Mouse (Mus musculus) liver, embryonic 16.5 days (tissue): ENCODE measurements around the gene Gad1. TPM values are rescaled to one million over a fixed set of nuclear protein-coding genes. Genes with fewer than 3 reads are reported as not detected.

Source experiments
- ATAC-seq: fragments of 200-750 bp; cut with Nextera tagmentation; 2 replicates; pipeline ENCODE4 v1.8.0; 2017; ENCODE audit warnings: low read depth, mild to moderate bottlenecking, moderate number of reproducible peaks, moderate library complexity
- H3K27ac ChIP-seq: fragments of 300-500 bp; sonication (generic); 2 replicates; pipeline ENCODE4 v1.5.1; 2014; ENCODE audit warnings: mild to moderate bottlenecking, low read length
- H3K27me3 ChIP-seq: fragments of 300-500 bp; sonication (generic); 2 replicates; pipeline ENCODE4 v1.6.1; 2014; ENCODE audit warnings: low read depth, low read length, mixed read lengths; ENCODE audit not compliant: control insufficient read depth, insufficient read depth
- H3K36me3 ChIP-seq: fragments of 300-500 bp; sonication (generic); 2 replicates; pipeline ENCODE4 v1.6.1; 2014; ENCODE audit warnings: mild to moderate bottlenecking; ENCODE audit not compliant: control insufficient read depth, insufficient read depth
- H3K4me1 ChIP-seq: fragments of 300-500 bp; sonication (generic); 2 replicates; pipeline ENCODE4 v1.6.1; 2014; ENCODE audit warnings: low read depth, low read length, mixed read lengths; ENCODE audit not compliant: control insufficient read depth
- H3K4me2 ChIP-seq: fragments of 300-500 bp; sonication (generic); 2 replicates; pipeline ENCODE4 v1.6.1; 2014; ENCODE audit warnings: low read depth, low read length, mixed read lengths
- H3K4me3 ChIP-seq: fragments of 300-500 bp; sonication (generic); 2 replicates; pipeline ENCODE4 v1.5.1; 2014; ENCODE audit warnings: low read depth, mild to moderate bottlenecking, low read length
- H3K9ac ChIP-seq: fragments of 300-500 bp; sonication (generic); 2 replicates; pipeline ENCODE4 v1.6.1; 2014; ENCODE audit warnings: low read depth, low read length
- H3K9me3 ChIP-seq: fragments of 300-500 bp; sonication (generic); replicated peaks from 2 replicates; pipeline ENCODE4 v1.6.1; 2016; ENCODE audit warnings: low read length; ENCODE audit not compliant: control insufficient read depth
- WGBS: fragments of 180-500 bp; shearing (Covaris S2); extraction: QIAGEN DNeasy Blood & Tissue Kit; methylation state at CpG from one replicate; pipeline ENCODE4 v1.1.7; 2014; ENCODE audit not compliant: insufficient replicate concordance; 5-methylcytosine and 5-hydroxymethylcytosine counted together
- polyA plus RNA-seq: library from polyadenylated mRNA; unstranded; fragments of >200 nt; fragmentation: Nextera tagmentation; extraction: Ambion mirVana; gene quantifications from 2 replicates; pipeline ENCODE4 v1.2.1, GENCODE M21; 2015

The Gad1 gene
- polyA plus RNA-seq, 1 experiment from 2014 or later = 0.06 TPM

DNA sequence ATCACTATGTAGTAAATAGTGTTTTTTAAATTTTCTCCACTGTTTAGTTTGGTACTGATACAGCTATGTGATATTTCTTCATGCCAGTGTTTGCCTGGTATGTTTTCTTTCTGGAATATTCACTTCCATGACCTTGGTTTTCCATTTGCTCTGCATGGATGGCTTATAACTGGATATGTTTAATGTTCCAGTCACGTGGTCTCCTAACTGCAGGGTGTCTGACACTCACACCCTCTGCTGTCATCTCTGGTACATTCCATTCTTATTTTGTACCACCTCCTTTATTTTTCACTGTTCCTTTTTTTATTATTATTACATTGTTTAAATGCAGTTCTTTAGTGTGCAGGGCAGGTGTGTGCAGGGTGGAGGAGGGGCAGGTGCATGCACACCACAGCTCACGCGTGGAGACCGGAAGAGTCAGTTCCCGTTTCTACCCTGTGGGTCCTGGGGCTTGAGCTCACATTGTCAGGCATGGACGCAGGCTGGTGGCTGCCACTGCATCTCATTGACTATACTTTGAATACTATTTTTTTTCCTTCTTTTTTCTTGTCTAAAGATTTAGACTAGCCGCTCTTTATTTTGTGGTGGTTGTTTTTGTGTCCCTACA lies 62.0 kb downstream of the Gad1 start:
- Histone ChIP-seq H3K4me1 (no peaks in the 10 kb centered on the region), H3K27ac (no peak overlapping the region), H3K27me3 (no peaks in the 10 kb centered on the region), H3K4me2 (no peak overlapping the region), H3K36me3 (no peaks in the 10 kb centered on the region), H3K4me3 (no peak overlapping the region), H3K9me3 (no peaks in the 10 kb centered on the region), H3K9ac (no peak overlapping the region)
- ATAC-seq = no peak
- WGBS = 56% methylated on average over 7 of the region's 7 CpGs

DNA sequence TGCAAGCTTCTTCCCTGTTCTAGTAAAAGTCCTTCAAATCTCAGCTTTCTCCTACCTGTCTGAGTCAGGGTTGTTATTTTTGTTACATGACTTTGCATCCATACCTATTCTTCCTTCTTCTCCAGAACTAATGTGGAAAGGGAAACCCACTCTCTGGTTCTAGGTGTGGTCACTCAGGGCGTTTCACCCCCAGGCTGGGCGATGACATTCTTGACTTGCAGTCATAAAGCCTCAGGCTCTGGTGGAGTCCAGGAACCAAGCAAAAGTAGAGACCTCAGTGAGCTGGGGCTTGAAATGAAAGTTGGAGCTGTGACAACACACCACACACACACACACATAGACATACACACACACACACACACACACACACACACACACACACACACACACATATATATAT lies 63.2 kb downstream of the Gad1 start:
- Histone ChIP-seq H3K4me2 (no peak overlapping the region), H3K36me3 (no peaks in the 10 kb centered on the region), H3K27ac (no peak overlapping the region), H3K9ac (no peak overlapping the region), H3K9me3 (no peaks in the 10 kb centered on the region), H3K27me3 (no peaks in the 10 kb centered on the region), H3K4me1 (no peaks in the 10 kb centered on the region), H3K4me3 (no peak overlapping the region)
- no peak for ATAC-seq
- WGBS = 52% methylated on average over 2 of the region's 2 CpGs

DNA sequence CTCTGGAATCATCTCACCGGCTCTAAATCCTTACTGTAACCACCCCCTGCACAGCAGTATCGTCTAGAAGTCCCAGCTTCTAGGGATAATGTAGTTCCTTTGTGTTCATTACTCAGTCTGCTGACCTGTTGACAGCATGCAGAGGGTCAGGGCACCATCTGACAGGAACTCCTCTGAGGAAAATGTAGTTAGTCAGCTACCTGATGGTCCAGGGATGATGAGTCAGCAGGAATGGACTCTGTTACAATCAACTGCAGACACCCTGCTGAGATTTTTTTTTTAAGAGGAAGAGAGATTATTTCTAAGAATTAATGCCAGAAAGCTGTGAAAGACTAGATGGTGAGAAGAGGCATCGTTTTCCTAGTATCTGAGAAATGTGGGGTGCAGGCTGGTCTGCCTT lies 63.7 kb downstream of the Gad1 start:
- Histone ChIP-seq H3K27ac (no peak overlapping the region), H3K36me3 (no peaks in the 10 kb centered on the region), H3K9me3 (no peaks in the 10 kb centered on the region), H3K9ac (no peak overlapping the region), H3K4me1 (no peaks in the 10 kb centered on the region), H3K27me3 (no peaks in the 10 kb centered on the region), H3K4me2 (no peak overlapping the region), H3K4me3 (no peak overlapping the region)
- ATAC-seq = no peak
- WGBS = 44% methylated on average over 3 of the region's 3 CpGs

DNA sequence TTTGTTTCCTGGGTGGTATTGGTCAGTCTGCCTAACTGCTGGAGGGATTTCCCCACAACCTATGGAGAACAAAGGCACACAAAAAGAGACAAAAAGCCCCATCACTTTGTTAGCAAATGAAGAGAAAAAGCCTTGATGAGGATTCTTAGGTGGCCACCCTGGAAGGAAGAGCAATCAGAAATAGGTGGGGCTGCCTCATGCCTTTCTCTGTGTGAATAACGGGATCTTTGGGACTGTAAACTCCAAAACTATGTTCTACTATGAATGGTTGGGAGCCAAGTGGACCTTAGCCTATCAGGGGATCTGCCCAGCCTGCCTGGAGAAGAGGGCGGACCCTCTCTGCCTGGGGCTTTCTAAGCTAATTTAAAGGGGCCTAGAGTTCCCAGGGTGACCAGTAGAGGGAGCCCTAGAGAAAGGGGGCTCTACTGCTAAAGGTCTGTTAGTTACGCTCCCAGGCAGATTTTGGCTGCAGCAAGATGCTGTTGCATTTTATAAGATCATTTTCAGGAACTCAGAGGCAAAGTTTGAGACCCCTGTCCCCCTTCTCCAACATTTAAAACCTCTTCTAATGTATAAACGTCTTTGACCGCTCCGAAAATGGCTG lies 66.5 kb downstream of the Gad1 start:
- no peak overlapping the region for H3K9ac ChIP-seq
- H3K27me3 ChIP-seq = no peaks in the 10 kb centered on the region
- ATAC-seq = no peak
- H3K27ac ChIP-seq = no peak overlapping the region
- no peaks in the 10 kb centered on the region for H3K9me3 ChIP-seq
- no peaks in the 10 kb centered on the region for H3K36me3 ChIP-seq
- H3K4me1 ChIP-seq = no peaks in the 10 kb centered on the region
- H3K4me3 ChIP-seq = no peak overlapping the region
- H3K4me2 ChIP-seq = no peak overlapping the region
- 73% methylated on average over 6 of the region's 6 CpGs for WGBS

DNA sequence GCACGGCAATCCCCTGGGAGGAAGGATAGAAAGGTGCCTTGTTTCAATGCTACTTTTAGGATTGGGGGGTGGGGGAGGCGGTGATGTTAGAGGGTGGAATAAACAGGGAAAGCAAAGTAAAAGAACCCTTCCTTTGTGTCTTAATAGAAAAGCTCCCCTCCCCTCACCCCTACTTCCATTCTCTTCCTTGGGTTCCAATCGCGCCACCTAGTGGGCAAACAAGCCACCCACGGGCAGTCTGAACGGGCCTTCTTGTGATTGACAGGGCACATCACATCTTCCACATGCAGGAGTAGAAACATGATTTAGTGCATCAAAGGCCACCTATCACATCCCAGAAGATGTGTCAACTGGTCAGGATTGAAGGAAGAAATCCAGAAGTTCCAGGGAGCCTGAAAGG lies 67.4 kb downstream of the Gad1 start:
- ATAC-seq = no peak
- 20% methylated on average over 6 of the region's 6 CpGs for WGBS
- Histone ChIP-seq H3K9me3 (no peaks in the 10 kb centered on the region), H3K36me3 (no peaks in the 10 kb centered on the region), H3K4me2 (no peak overlapping the region), H3K9ac (no peak overlapping the region), H3K4me3 (no peak overlapping the region), H3K27ac (no peak overlapping the region), H3K4me1 (no peaks in the 10 kb centered on the region), H3K27me3 (no peaks in the 10 kb centered on the region)

DNA sequence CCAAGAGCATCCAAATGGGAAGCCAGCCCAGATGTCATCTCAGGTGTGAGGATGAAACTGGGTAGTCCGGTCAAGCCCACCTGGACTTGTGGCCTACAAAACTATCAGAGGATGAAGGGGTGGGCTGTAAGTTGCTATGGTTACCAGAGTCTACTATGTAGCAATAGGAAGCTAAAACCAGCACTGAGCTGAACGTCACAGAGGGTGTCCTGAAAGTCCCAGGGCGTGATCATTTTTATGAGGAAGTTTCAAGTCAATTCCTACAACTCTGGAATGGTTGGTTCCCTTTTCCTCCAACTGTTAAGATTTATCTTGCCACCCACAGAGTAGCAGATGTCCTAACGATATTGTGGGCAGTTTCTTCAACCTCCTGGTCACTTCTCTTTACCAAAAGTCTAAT lies 69.4 kb downstream of the Gad1 start:
- Histone ChIP-seq H3K9ac (no peak overlapping the region), H3K4me1 (no peaks in the 10 kb centered on the region), H3K27me3 (no peaks in the 10 kb centered on the region), H3K4me2 (no peak overlapping the region), H3K9me3 (no peaks in the 10 kb centered on the region), H3K27ac (no peak overlapping the region), H3K36me3 (no peaks in the 10 kb centered on the region), H3K4me3 (no peak overlapping the region)
- no peak for ATAC-seq
- WGBS = 19% methylated on average over 4 of the region's 4 CpGs

DNA sequence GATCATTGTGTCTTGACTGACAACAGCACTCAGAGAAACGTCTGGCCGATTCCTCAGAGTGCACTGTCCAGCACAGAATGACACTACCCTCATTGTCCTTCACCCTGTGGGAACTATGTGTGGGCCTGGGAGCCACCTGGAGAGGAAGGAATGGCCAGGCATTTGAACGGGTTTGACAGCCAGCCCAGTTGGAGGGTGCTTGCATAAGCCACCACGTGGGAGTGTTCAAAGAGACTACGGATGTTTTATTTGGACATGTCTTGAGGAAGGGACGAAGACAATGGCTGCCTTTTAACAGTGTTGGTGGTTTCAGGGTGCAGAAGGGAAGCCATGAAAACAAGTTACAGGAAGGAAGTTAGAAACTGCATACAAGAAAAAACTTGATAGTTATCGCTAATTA lies 72.9 kb downstream of the Gad1 start:
- 33% methylated on average over 7 of the region's 7 CpGs for WGBS

DNA sequence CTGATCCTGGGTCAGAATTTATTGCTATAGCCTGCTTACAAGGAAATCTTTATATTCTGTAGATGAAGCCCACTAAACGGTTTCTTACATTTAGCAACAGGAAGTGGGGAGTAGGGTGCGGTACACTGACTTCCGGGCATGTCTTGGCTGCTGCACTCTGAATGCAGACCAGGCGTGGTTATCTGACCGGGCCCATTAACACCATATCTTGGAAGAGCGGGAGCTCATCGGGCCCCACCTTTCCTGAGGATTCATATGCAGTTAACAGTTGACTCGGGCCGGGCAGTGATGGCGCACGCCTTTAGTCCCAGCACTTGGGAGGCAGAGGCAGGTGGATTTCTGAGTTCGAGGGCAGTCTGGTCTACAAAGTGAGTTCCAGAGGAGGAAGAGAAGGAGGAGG lies 75.5 kb downstream of the Gad1 start:
- Histone ChIP-seq H3K4me2 (no peak overlapping the region), H3K36me3 (no peaks in the 10 kb centered on the region), H3K27ac (no peak overlapping the region), H3K4me1 (no peaks in the 10 kb centered on the region), H3K27me3 (no peaks in the 10 kb centered on the region), H3K4me3 (no peak overlapping the region), H3K9ac (no peak overlapping the region), H3K9me3 (no peaks in the 10 kb centered on the region)
- 44% methylated on average over 12 of the region's 12 CpGs for WGBS
- ATAC-seq = no peak

More for the DNA sequence above, 72.9 kb downstream of the Gad1 start:
- Histone ChIP-seq H3K27me3 (no peaks in the 10 kb centered on the region), H3K9me3 (no peaks in the 10 kb centered on the region), H3K36me3 (no peaks in the 10 kb centered on the region), H3K4me3 (no peak overlapping the region), H3K4me1 (no peaks in the 10 kb centered on the region), H3K27ac (no peak overlapping the region), H3K9ac (no peak overlapping the region), H3K4me2 (no peak overlapping the region)
- ATAC-seq = no peak

DNA sequence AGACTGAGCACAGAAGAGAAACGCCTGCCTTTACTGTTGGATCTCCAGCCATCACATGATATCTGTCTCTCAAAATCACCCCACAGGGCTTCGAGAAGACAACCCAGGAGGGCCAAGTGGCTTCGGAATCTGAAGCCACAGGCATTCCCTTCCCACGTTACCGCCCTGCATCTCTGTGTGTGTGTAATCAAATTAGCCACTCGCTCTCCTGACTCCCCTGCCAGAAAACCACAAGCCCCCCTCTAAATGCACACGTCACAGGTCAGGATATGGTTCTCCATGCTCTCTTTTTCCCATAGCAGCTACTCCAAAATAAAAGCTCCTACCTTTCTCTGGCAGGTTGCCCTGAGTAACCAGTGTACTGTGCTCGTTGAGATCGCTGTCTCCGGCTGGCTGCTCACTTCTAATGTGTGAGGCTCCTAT lies 76.5 kb downstream of the Gad1 start:
- Histone ChIP-seq H3K36me3 (no peaks in the 10 kb centered on the region), H3K4me2 (no peak overlapping the region), H3K27ac (no peak overlapping the region), H3K4me3 (no peak overlapping the region), H3K9ac (no peak overlapping the region), H3K4me1 (no peaks in the 10 kb centered on the region), H3K27me3 (no peaks in the 10 kb centered on the region), H3K9me3 (no peaks in the 10 kb centered on the region)
- 20% methylated on average over 10 of the region's 10 CpGs for WGBS
- ATAC-seq = no peak
